Mouse (Mus musculus): ENCODE results near the gene Slit1.

DNA sequence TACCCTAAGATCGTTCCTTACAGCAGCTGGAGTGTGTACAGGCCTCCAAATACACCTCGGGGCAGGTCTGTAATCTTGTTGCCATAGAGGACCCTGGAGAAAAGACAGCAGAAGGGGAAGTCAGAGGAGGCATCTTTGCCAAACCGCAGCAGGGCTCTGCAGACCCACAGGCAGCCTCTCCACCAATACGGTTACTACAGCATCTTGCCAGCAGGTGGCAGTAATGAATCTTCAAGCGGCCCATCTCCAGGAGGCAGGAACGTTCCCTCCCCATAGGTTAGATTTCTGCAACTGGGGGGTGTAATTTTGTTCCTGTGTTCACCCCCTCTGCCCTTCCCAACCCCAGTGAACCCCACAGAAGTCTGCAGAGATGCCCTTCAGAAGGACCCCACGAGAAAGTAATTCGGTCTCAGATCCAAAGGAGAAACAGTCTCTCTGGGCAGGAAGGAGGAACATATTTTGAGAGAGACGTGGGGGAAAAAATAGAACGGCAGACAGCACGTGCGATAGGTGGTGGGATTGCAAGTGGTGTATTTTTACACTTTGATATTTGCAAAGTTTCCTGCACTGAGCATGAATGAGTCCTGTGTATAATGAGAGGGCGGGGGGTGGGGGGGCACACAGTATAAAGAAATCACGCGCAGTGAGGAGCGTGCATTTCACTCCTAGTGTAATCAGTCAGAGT, 96.4 kb downstream of the Slit1 start:
- TF ChIP-seq FLI1 (IDR thresholded peaks at IDR 0.05; ENCODE audit: low read length) (no peak), GATA1 (IDR thresholded peaks at IDR 0.05; ENCODE audit: borderline replicate concordance, low read length) (no peak)

Data from megakaryocyte, embryonic 14.5 days (primary cell).